Mouse (Mus musculus): ENCODE results near the gene Fermt3. TPM values are rescaled to one million over a fixed set of nuclear protein-coding genes. Genes with fewer than 3 reads are reported as not detected.
"Not testable (repeated sequence)": the region's sequence is repeated elsewhere in the genome, so short reads cannot be mapped to it uniquely, and the experiment has no call there.

Gene Fermt3
- polyA plus RNA-seq, 1 experiment: 2.0 TPM

GRCm38 (mm10) chr19:7012426-7012825, 6.8 kb downstream of the Fermt3 start:
- Histone ChIP-seq H3K4me3 (ENCODE audit: insufficient read depth, low read depth, low read length) (no peak overlapping the region), H3K4me1 (ENCODE audit: control insufficient read depth, insufficient read depth, insufficient read length, low read length) (no peaks in the 10 kb centered on the region)

GRCm38 (mm10) chr19:7006892-7007593, 12.2 kb downstream of the Fermt3 start:
- Histone ChIP-seq H3K27ac (replicated peaks; ENCODE audit: low read depth, low read length) (no peak overlapping the region), H3K4me3 (ENCODE audit: insufficient read depth, low read depth, low read length) (no peak overlapping the region), H3K4me1 (ENCODE audit: control insufficient read depth, insufficient read depth, insufficient read length, low read length) (no peaks in the 10 kb centered on the region)

More at GRCm38 (mm10) chr19:7012426-7012825, 6.8 kb downstream of the Fermt3 start:
- no peak overlapping the region for H3K27ac ChIP-seq (replicated peaks; ENCODE audit: low read depth, low read length)

GRCm38 (mm10) chr19:6999360-7000063, 19.8 kb downstream of the Fermt3 start:
- Histone ChIP-seq H3K4me1 (ENCODE audit: control insufficient read depth, insufficient read depth, insufficient read length, low read length) (peaks cover 11% of the 10 kb centered on the region), H3K4me3 (ENCODE audit: insufficient read depth, low read depth, low read length) (no peak overlapping the region)

GRCm38 (mm10) chr19:6997721-6998290, 21.5 kb downstream of the Fermt3 start:
- no peak overlapping the region for H3K27ac ChIP-seq (replicated peaks; ENCODE audit: low read depth, low read length)
- H3K4me1 ChIP-seq (ENCODE audit: control insufficient read depth, insufficient read depth, insufficient read length, low read length): peaks cover 13% of the 10 kb centered on the region
- H3K4me3 ChIP-seq (ENCODE audit: insufficient read depth, low read depth, low read length): no peak overlapping the region

More at GRCm38 (mm10) chr19:6999360-7000063, 19.8 kb downstream of the Fermt3 start:
- H3K27ac ChIP-seq (replicated peaks; ENCODE audit: low read depth, low read length): no peak overlapping the region

- H3K27ac ChIP-seq (replicated peaks; ENCODE audit: low read depth, low read length): peak within 1 kb of the TSS; percentile 64; the same call in 1 of the 2 replicates
- peaks cover 13% of the 10 kb centered on the region for H3K4me1 ChIP-seq (ENCODE audit: control insufficient read depth, insufficient read depth, insufficient read length, low read length)
- H3K4me3 ChIP-seq (ENCODE audit: insufficient read depth, low read depth, low read length): peak within 1 kb of the TSS; percentile 87
These were observed 23.3 kb downstream of the Fermt3 start, which contains the start of the genes Nudt22 and Trpt1 for GRCm38 (mm10) chr19:6996006-6996405. Gene Nudt22 (minus strand): TSS chr19:6996117. Gene Trpt1 (plus strand): TSS chr19:6996131.

- Histone ChIP-seq H3K4me1 (ENCODE audit: control insufficient read depth, insufficient read depth, insufficient read length, low read length) (peaks cover 13% of the 10 kb centered on the region), H3K27ac (replicated peaks; ENCODE audit: low read depth, low read length) (no peak overlapping the region), H3K4me3 (ENCODE audit: insufficient read depth, low read depth, low read length) (peak overlapping the region; percentile 53)
These were observed 23.8 kb downstream of the Fermt3 start for GRCm38 (mm10) chr19:6995255-6995991.

- peaks cover 13% of the 10 kb centered on the region for H3K4me1 ChIP-seq (ENCODE audit: control insufficient read depth, insufficient read depth, insufficient read length, low read length)
- H3K4me3 ChIP-seq (ENCODE audit: insufficient read depth, low read depth, low read length): no peak overlapping the region
- H3K27ac ChIP-seq (replicated peaks; ENCODE audit: low read depth, low read length): no peak overlapping the region
These were observed 24.8 kb downstream of the Fermt3 start for GRCm38 (mm10) chr19:6994489-6994888.

- H3K4me3 ChIP-seq (ENCODE audit: insufficient read depth, low read depth, low read length): no peak overlapping the region
- H3K27ac ChIP-seq (replicated peaks; ENCODE audit: low read depth, low read length): no peak overlapping the region
- H3K4me1 ChIP-seq (ENCODE audit: control insufficient read depth, insufficient read depth, insufficient read length, low read length): peaks cover 13% of the 10 kb centered on the region
These were observed 25.3 kb downstream of the Fermt3 start for GRCm38 (mm10) chr19:6994002-6994401.

- H3K4me3 ChIP-seq (ENCODE audit: insufficient read depth, low read depth, low read length): peak overlapping the region; percentile 50
- no peak overlapping the region for H3K27ac ChIP-seq (replicated peaks; ENCODE audit: low read depth, low read length)
These were observed 26.1 kb downstream of the Fermt3 start for GRCm38 (mm10) chr19:6993011-6993770.

GRCm38 (mm10) chr19:6992011-6992858, 27.0 kb downstream of the Fermt3 start, which contains the start of gene Dnajc4:
Gene Dnajc4 (minus strand): TSS chr19:6992572.
- peak within 1 kb of the TSS; percentile 26 for H3K27ac ChIP-seq (replicated peaks; ENCODE audit: low read depth, low read length)

More at GRCm38 (mm10) chr19:6993011-6993770, 26.1 kb downstream of the Fermt3 start:
- peaks cover 14% of the 10 kb centered on the region for H3K4me1 ChIP-seq (ENCODE audit: control insufficient read depth, insufficient read depth, insufficient read length, low read length)

GRCm38 (mm10) chr19:6991166-6991565, 28.1 kb downstream of the Fermt3 start:
- H3K4me3 ChIP-seq (ENCODE audit: insufficient read depth, low read depth, low read length): not testable (repeated sequence)

More at GRCm38 (mm10) chr19:6992011-6992858, 27.0 kb downstream of the Fermt3 start, which contains the start of gene Dnajc4:
- H3K4me3 ChIP-seq (ENCODE audit: insufficient read depth, low read depth, low read length): peak within 1 kb of the TSS; percentile 65
- H3K4me1 ChIP-seq (ENCODE audit: control insufficient read depth, insufficient read depth, insufficient read length, low read length): peaks cover 18% of the 10 kb centered on the region

GRCm38 (mm10) chr19:6990712-6991111, 28.6 kb downstream of the Fermt3 start:
- H3K4me3 ChIP-seq (ENCODE audit: insufficient read depth, low read depth, low read length): no peak overlapping the region
- no peak overlapping the region for H3K27ac ChIP-seq (replicated peaks; ENCODE audit: low read depth, low read length)
- peaks cover 20% of the 10 kb centered on the region for H3K4me1 ChIP-seq (ENCODE audit: control insufficient read depth, insufficient read depth, insufficient read length, low read length)

More at GRCm38 (mm10) chr19:6991166-6991565, 28.1 kb downstream of the Fermt3 start:
- not testable (repeated sequence) for H3K27ac ChIP-seq (replicated peaks; ENCODE audit: low read depth, low read length)
- peaks cover 16% of the 10 kb centered on the region for H3K4me1 ChIP-seq (ENCODE audit: control insufficient read depth, insufficient read depth, insufficient read length, low read length)

GRCm38 (mm10) chr19:6989251-6989650, 30.0 kb downstream of the Fermt3 start:
- H3K27ac ChIP-seq (replicated peaks; ENCODE audit: low read depth, low read length): no peak overlapping the region
- H3K4me1 ChIP-seq (ENCODE audit: control insufficient read depth, insufficient read depth, insufficient read length, low read length): peaks cover 13% of the 10 kb centered on the region
- H3K4me3 ChIP-seq (ENCODE audit: insufficient read depth, low read depth, low read length): no peak overlapping the region

All from brown adipose tissue, adult 24 weeks (tissue).